Mouse (Mus musculus): ENCODE results near the gene Pxt1.
A peak's percentile ranks its signal among the peaks of the same experiment; 100 is the strongest.
"Not testable (repeated sequence)": the region's sequence is repeated elsewhere in the genome, so short reads cannot be mapped to it uniquely, and the experiment has no call there.

The Pxt1 gene

DNA sequence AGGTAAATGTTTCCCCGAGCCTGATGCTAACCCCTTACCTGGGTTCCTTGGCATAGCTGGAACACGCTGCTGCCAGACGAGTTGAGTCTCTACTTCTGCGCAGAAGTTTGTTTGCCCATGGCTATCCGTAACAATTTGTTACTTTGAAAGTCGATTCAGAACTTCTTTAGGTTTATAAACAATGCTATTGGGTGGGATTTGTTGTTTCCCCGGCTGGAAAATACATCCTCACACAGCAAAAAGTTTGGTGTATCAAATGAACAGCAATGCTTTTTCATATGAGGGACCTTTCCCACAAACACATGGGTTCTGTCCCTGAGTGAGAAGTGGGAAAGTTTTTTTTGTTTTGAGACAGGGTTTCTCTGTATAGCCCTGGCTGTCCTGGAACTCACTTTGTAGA lies at the start of gene Pxt1:
TSS of gene Pxt1 (minus strand) at position 101 of the 400 bp plus-strand sequence.
- no peak for DNase-seq (ENCODE audit: low spot score)

DNA sequence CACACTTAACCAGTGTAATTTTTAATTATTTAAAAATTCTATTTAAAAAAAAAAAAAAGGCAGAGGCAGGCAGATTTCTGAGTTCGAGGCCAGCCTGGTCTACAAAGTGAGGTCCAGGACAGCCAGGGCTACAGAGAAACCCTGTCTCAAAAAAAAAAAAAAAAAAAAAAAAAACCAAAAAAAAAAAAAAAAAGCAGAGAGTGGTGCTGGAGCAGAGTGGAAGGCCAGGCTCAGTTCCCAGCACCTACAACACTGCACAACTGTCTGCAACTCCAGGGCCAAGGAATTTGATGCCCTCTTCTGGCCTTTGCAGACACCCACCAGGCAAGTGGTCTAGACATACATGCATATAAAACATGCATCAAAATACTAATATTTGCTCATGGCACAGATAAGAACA lies 49.4 kb upstream of the Pxt1 start:
- not testable (repeated sequence) for DNase-seq (ENCODE audit: low spot score)

DNA sequence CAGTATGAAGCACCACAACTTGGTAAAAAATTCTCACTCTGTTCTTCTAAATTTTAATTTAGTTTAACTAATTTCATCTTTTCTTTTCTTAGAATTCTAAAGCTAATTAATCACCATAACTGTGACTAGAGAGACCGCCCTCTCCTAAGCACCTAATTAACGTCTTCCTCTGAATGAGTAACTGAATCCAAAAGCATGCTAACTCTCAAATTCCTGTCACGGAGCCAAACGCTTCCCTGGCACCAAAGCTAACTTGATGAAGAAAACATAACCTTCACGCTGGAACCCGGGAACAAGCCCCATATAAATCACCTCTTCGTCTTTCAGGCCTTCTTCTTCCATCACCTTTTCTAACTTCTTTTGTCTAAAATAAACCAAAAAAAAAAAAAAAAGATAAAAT lies 48.5 kb upstream of the Pxt1 start:
- DNase-seq (ENCODE audit: low spot score), result no peak

DNA sequence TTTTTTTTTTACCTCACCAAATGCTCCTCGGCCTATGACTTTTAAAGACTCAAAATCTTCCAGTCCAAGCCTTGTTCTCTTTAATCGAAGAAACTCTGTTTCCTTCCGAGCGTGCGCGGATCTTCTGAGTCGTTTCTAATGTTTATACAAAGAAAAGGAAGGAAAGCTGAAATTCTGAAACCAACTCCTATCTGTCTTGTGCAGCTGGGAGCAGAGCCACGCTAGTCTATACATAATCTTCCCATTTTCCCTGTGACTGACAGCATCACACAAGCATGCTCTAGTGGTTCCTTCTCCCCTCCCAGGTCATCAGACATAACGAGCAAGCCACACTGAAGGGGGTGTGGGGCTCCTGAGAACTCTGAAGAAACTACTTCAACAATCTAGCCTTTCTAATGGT lies 47.6 kb upstream of the Pxt1 start:
- no peak for DNase-seq (ENCODE audit: low spot score)

DNA sequence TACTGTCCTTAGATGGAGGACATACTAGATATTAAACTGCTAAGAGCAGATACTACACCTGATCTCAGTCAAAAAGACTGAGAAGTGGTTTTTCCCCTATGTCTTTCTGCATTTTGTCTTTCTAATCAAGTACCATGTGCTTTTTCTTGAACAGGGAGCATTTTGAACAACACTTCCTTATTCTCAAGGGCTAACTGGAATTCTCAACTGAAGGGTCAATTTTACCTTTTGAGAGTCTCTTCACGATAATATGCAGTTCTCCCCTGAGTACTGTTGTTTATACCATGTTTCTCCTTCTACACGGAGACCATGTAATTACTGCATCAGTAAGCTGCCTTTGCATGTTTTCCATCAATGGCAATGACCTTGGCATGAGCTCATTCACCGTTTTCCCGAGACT lies 46.4 kb upstream of the Pxt1 start:
- no peak for DNase-seq (ENCODE audit: low spot score)

DNA sequence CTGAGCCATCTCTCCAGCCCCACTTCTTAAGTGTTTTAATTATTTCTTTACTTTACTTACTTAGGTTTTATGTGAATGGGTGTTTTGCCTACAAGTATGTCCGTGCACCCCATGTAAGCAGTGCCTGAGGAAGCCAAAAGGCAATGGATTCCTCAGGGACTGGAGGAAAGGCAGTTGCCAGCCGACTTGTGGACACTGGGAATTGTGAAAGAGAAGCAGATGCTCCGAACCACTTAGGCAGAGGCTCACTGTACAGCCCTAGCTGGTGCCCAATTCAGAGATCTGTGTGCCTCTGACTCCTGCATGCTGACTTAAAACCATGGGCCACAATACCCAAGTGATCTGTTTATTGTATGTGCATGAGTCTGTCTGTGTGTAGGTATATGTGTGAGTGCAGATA lies 45.4 kb upstream of the Pxt1 start:
- DNase-seq (ENCODE audit: low spot score), result no peak

DNA sequence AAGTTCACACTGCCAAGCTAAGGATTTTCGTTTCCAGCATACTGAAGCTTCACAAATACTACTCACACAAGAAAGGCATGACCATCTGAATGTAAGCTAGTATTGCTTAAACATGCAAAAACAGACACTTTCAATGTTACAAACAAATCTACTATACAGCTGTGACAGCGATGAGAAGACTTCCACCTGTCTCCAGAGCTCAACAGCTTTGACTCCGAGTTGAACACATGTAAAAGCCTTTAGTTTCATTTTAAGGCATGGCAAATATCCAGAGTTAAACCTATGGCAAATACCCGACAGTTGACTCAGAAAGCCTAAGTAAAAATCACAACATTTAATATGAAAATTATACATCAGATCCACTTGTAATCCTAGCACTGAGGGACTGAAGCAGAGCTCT lies 44.7 kb upstream of the Pxt1 start:
- no peak for DNase-seq (ENCODE audit: low spot score)

DNA sequence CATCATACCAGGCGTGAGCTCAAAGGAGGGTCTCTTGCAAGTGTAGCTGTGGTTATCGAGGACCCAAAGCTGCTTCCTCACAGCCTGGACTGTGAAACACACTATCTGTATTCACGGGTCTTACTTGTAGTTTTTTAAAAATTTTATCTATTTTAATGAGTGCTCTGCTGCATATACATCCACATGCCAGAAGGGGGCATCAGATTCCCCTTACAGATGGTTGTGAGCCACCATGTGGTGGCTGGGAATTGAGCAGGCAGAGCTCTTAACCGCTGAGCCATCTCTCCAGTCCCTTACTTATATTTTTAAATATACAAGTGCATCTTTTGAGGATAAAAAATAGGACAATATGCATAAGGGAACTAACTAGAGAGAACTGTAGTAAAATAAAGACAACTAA lies 44.1 kb upstream of the Pxt1 start:
- DNase-seq (ENCODE audit: low spot score), result no peak

DNA sequence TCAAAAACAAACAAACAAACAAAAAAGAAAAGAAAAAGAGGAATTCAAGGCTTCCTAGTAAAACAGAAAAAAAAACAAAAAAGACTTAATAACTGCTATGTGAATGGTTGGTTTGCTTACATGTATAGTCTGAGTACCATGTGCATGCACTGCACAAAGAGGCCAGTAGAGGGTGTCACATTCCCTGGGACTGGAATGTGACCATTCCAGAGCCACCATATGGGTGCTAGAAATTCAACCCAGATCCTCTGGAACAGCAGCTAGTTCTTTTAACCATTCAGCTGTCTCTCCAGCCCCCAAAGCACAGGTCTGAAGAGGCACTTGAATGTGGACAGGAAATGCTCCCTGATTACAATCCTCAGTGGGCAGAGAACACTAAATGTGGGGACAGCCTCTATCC lies 43.2 kb upstream of the Pxt1 start:
- DNase-seq (ENCODE audit: low spot score), result no peak

DNA sequence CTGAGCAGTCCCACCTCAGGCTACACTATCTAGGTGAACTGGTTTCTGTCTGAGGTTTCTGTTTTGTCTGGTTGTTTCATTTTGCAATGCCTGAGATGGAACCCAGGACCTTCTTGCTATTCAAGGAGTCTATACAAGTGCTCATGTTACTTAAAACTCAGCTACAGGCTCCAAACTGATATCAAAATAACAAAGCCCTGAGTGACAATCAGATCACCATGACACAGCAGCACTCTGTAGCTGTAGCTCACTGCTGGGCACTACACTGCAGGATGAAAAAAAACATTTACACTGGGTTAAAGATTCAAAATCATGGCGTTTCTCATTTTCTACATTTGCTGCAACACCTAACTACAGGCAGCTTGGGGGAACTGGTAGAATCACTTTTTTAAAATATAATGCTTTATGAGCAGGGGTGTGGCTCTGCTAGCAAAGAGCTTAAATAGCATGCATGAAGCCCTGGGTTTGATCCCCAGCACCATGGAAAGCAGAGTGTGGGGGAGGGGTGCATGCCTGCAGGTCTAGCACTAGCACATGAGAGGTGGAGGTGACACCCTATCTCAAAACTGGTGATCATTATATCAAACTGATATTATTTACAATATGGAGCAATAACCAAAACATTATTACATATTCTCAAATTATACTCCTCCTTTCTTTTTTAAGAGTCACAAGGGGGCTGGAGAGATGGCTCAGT lies 41.2 kb upstream of the Pxt1 start:
- no peak for DNase-seq (ENCODE audit: low spot score)

DNA sequence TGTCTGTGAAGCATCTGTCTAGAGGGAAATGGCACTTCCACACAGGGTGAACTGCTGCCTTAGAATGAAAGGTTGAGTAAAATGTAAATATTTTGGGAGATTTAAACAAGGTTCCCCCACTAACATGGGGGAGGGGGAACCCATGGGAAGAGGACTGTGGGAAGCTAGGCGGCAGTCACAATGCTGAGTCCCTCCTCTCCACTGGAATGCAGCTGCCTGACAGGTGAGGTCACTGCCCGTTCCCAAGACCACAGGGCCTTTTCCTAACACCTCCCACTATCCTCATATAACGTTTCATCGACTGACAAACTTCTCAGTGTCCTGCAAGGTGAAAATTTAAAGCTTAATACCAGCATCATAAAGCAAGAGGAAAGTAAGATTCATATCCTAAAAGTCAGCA lies 39.0 kb upstream of the Pxt1 start:
- no peak for DNase-seq (ENCODE audit: low spot score)

DNA sequence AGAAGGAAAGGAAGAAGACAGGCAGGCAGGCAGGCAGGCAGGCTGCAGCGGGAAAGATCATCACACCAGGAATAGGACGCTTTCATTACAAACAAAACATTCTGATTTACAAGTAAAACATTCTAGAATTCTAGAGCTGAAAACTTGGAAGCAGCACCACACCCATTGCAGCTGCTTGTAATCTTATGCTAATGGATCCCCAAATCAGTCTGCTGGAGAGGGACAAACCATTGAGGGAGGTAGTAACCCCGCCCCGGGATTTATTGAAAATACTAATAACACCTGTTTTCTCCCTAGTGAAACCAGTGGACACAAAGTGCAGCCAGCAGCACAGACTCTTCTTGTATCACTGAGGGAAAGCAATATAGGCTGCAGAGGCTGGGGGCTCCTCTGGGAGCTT lies 37.4 kb upstream of the Pxt1 start:
- no peak for DNase-seq (ENCODE audit: low spot score)

DNA sequence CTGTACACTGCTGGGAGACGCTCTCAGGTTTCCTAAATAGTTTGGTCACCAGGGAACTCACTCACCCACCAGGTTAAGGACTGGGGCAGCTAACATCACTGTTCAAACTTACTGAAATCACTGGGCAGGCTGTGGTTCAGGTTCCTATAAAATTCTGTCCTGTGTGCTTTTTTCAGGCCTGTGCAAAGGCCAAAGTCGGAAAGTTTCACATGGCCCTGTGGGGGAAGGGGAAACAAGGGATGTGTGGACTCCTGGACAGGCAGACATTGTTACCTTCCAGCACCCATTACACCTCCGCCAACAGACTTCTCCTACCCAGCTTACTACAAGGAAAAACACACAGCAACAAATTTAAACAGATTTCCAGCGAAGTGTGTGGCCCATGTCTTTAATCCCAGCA lies 35.5 kb upstream of the Pxt1 start:
- DNase-seq (ENCODE audit: low spot score), result no peak

DNA sequence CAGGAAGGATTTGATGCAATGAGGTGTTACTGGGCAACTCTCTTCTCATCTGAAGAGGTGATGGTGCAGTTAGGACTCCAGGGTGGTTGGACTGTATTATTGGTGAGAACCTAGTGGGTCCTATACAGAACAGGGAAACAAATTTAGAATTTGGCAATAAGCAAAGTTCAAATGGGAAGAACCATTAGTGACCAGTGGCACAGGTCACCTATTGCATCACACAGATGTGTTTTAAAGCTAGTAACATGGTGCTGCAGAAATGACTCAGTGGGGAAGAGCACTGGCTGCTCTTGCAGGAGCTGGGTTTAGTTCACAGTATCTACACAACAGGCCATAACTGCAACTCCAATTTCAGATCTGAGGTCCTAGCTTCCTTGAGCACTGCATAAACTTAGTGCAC lies 26.5 kb upstream of the Pxt1 start:
- no peak for DNase-seq (ENCODE audit: low spot score)

DNA sequence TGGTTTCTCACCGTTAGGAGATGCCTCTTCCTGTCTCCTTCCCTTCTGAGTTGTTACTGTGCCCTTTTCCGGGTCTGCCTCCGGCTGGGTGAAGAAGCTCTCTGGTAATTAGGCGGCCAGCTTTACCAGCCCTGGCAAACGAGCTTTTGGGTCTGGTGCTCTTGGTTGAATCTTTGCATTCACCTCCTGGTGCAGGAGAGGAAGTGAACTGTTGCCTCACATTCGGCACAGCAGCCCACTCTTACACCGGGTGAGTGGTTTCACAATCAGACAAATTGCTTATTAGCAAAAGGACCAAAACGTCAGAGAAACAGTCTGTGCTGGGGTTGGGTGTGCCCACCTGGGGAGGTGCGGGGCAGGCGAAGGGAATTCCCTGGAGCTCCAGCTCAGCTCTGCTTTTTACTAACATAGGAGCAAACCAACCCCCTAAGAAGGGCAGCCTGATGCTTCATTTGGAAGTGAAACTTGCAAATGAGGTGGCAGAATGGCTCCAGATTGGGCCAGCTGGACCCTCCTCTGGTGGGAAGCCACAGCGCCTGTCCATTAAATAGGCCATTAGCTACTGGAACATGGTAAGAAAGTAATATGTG lies 23.5 kb upstream of the Pxt1 start:
- DNase-seq (ENCODE audit: low spot score), result no peak

DNA sequence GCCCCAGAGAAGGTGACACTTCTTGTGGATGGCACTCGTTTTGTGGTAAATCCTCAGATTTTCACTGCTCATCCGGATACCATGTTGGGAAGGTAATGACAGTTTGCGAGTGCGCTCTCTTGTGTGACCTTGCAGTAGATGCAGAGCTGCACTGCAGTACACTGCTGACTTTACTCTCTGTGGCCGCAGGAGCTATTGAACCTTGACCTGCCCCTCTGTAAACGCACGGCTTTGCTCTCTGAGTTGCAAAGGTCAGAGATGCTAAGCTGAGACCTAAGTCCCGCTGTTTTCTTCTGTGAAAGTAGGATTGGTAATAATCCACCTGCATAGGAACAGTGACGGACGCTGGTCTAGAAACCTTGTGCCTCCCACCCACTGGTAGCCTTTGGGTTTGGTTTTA lies 18.0 kb upstream of the Pxt1 start:
- DNase-seq (ENCODE audit: low spot score), result no peak

DNA sequence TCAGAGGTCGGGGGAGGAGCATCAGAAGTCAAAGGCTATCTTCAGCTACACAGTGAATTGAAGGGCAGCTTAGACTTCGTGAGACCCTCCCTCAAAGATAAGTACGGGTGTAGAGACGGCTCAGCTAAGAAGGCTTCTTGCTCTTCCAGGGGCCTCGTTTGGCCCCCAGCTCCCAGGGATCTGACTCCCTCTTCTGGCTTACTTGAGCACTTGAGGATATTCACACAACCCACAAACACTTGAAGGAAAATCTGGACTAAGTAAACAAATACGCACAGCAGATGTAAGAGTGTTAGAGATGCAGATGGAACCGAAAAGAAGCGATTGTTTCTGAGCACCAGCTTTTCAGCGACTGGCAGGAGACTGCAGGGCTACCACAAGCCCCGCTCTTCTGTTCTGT lies 17.0 kb upstream of the Pxt1 start:
- no peak for DNase-seq (ENCODE audit: low spot score)

DNA sequence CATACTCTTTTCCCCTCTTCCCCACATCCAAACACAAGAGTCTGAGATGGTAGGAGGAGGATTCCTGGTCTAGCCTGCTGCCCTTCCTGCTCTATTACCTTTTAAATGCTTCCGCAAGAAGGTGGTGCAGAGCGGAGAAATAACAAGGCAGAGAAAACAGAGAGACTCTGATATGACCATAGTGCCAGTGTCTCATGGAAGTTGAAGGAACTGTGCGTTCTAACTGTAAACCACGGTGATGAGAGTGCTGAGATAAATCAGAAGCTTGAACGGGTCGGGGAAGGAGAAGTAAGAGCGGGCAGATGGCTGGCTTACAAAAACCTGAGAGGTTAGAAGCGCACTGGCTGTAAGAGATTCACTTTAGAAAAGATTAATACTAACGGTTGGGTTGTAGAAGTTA lies 10.8 kb upstream of the Pxt1 start:
- DNase-seq (ENCODE audit: low spot score), result no peak

DNA sequence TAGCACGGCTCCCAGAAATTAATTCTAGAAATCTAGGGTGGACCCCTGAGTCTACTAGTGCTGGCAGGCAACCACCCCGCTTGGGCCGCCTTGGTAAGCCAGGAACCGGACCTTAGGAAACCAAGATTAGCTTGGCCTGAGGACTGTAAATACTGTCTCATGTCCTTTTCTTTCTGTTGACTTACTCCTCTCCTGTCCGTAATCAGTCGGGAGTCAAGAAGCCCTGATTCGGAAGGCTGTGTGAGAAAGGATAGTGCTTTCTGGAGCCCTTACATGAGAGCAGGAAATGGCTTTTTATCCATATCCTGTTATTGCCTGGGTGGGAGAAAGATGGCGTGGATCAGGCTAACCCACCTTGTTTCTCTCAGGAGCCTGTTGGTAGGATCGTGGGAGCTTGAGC lies 9.6 kb upstream of the Pxt1 start:
- no peak for DNase-seq (ENCODE audit: low spot score)

DNA sequence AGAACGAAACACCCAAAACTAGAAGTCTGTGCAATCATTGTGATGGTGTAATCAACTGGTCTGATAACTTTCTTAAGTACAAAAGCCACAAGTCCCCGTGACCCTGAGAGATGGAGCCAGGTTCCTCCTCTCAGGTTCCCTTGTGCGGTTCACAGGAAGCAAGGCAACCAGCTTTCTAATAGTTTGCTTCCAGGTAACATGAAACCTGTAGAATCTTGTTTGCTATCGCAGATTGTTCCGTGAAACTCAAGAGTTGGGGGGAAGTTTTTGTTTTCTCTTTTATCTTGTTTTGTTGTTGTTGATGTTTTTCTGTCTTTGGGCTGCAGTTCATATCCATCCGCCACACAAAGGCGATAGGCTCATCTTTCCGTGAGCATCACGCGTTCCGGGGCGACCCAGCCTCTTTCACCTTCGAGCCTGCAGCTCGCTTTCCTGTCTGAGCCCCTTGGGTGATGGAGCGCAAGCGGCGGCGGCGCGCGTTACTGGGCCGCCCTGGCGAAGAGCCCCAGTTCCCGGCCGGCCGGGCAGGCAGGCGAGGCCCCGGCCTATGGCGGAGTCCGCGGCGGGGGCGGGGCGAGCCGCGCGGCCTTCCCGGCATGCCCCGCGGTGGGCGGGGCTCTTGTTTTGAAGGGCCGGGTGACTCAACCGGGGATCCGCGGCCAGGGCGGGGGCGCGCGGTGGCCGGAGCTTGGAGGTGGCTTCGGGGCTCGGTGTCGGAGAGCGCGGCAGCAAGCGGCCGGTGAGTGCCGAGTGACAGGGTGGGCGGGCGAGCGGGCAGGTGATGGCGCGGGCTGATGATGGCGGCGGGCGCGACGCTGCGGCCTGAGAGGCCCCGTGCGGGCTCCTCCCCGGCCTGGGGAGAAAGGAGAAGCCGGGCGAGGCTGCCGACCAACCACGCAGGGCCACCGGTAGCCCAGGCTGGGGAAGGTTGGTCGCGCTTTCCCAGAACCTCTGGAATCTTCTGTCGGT lies 8.5 kb upstream of the Pxt1 start, which contains the start of gene Kctd20:
TSS of gene Kctd20 (plus strand) at position 120 of the 969 bp plus-strand sequence.
- DNase-seq (ENCODE audit: low spot score), result peak; percentile 94

DNA sequence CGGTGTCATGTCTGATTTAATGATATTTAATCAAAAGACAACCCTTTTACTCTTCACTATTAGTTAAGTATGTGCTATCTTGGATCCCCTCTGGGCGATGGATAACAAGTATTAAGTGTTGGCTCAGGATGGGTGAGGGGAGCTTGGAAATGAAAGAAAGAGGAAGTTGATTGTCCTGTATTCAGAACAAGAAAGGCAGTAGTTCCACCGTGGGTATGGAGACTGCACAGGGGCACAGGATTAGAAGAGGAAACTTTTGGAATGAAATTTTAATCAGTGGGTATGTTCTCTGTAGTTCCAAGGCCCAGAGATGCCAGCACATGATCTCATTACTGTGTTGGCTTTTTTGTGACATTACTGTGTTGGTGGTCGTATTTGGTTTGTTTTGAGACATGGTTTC lies 7.1 kb upstream of the Pxt1 start:
- DNase-seq (ENCODE audit: low spot score), result no peak

DNA sequence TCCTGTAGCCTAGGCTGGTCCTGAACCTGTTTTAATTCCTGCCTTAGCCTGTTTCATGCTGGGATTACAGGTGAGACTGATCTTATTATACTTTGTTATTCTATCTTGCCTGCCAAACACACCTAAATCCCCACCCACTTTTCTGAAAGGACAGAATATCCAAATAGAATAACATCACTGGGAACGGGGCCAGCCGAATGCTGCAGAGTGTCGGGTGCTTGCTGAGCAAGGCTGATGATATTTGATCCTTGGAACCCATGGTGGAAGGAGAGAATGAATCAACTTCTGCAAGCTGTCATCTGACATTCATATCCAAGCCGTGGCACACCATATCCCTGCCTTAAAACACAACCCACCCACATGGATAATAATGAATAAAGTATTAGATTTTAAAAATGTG lies 5.0 kb upstream of the Pxt1 start:
- no peak for DNase-seq (ENCODE audit: low spot score)

Data from urinary bladder, postnatal 25 days (tissue).